Mouse (Mus musculus): Measurements from ENCODE around the gene Cend1. TPM values are rescaled to one million over a fixed set of nuclear protein-coding genes. Genes with fewer than 3 reads are reported as not detected.
A peak's percentile ranks its signal among the peaks of the same experiment; 100 is the strongest.

Cend1 gene
- polyA plus RNA-seq, 1 experiment from 2014 or later: not detected

- Histone ChIP-seq H3K4me2 (peak overlapping the region; percentile 49; the same call in 1 of the 2 replicates), H3K27me3 (ENCODE audit: insufficient read depth, low read length) (peaks cover 59% of the 10 kb centered on the region), H3K36me3 (ENCODE audit: insufficient read depth) (peaks cover 16% of the 10 kb centered on the region), H3K9me3 (ENCODE audit: low read depth, low read length) (no peaks in the 10 kb centered on the region), H3K4me3 (ENCODE audit: low read depth, low read length) (no peak overlapping the region), H3K4me1 (ENCODE audit: insufficient read depth) (peaks cover 27% of the 10 kb centered on the region), H3K27ac (ENCODE audit: low read depth) (no peak overlapping the region), H3K9ac (no peak overlapping the region)
- DNase-seq (no peak), ATAC-seq (ENCODE audit: insufficient read depth) (no peak)
- TF ChIP-seq CTCF (IDR thresholded peaks at IDR 0.05; ENCODE audit: low read depth): no peak
- WGBS: 41% methylated on average over 8 of the region's 10 CpGs
Observed at GRCm38 (mm10) chr7:141465388-141466044, 36.2 kb upstream of the Cend1 start.

GRCm38 (mm10) chr7:141464603-141465201 lies 35.4 kb upstream of the Cend1 start:
- Histone ChIP-seq H3K36me3 (ENCODE audit: insufficient read depth) (peaks cover 8% of the 10 kb centered on the region), H3K4me1 (ENCODE audit: insufficient read depth) (peaks cover 27% of the 10 kb centered on the region), H3K27me3 (ENCODE audit: insufficient read depth, low read length) (peaks cover 62% of the 10 kb centered on the region), H3K9ac (peak overlapping the region; percentile 20; the same call in 1 of the 2 replicates), H3K9me3 (ENCODE audit: low read depth, low read length) (no peaks in the 10 kb centered on the region), H3K27ac (ENCODE audit: low read depth) (0 out of 2 replicates have a peak overlapping the region, but pooled peaks have one; percentile 36), H3K4me2 (peak overlapping the region; percentile 49), H3K4me3 (ENCODE audit: low read depth, low read length) (peak overlapping the region; percentile 24)
- 7% methylated on average over 38 of the region's 38 CpGs for WGBS
- DNase-seq: no peak
- no peak for ATAC-seq (ENCODE audit: insufficient read depth)
- TF ChIP-seq CTCF (IDR thresholded peaks at IDR 0.05; ENCODE audit: low read depth): 0 out of 2 replicates have a peak, but pooled peaks have one; percentile 4

- H3K27me3 ChIP-seq (ENCODE audit: insufficient read depth, low read length): peaks cover 62% of the 10 kb centered on the region
- TF ChIP-seq CTCF (IDR thresholded peaks at IDR 0.05; ENCODE audit: low read depth): no peak
- H3K4me2 ChIP-seq: peak overlapping the region; percentile 49
- peak overlapping the region; percentile 36; the same call in 1 of the 2 replicates for H3K27ac ChIP-seq (ENCODE audit: low read depth)
- peak; percentile 54 for DNase-seq
- no peak for ATAC-seq (ENCODE audit: insufficient read depth)
- H3K9me3 ChIP-seq (ENCODE audit: low read depth, low read length): no peaks in the 10 kb centered on the region
- H3K36me3 ChIP-seq (ENCODE audit: insufficient read depth): peaks cover 8% of the 10 kb centered on the region; the same call in 1 of the 2 replicates
- H3K4me1 ChIP-seq (ENCODE audit: insufficient read depth): peaks cover 21% of the 10 kb centered on the region
- H3K4me3 ChIP-seq (ENCODE audit: low read depth, low read length): peak overlapping the region; percentile 24
- WGBS: 25% methylated on average over 12 of the region's 12 CpGs
- H3K9ac ChIP-seq: no peak overlapping the region; the same call in 1 of the 2 replicates
Observed at GRCm38 (mm10) chr7:141463824-141464602, 34.7 kb upstream of the Cend1 start.

GRCm38 (mm10) chr7:141462333-141462821 lies 33.1 kb upstream of the Cend1 start:
- peaks cover 11% of the 10 kb centered on the region for H3K4me1 ChIP-seq (ENCODE audit: insufficient read depth)
- H3K4me2 ChIP-seq: peak overlapping the region; percentile 76
- TF ChIP-seq CTCF (IDR thresholded peaks at IDR 0.05; ENCODE audit: low read depth): no peak
- 8% methylated on average over 5 of the region's 5 CpGs for WGBS
- peaks cover 11% of the 10 kb centered on the region; the same call in 1 of the 2 replicates for H3K36me3 ChIP-seq (ENCODE audit: insufficient read depth)
- no peaks in the 10 kb centered on the region for H3K9me3 ChIP-seq (ENCODE audit: low read depth, low read length)
- peak overlapping the region; percentile 58; the same call in 1 of the 2 replicates for H3K9ac ChIP-seq
- DNase-seq (no peak), ATAC-seq (ENCODE audit: insufficient read depth) (no peak)
- peaks cover 62% of the 10 kb centered on the region for H3K27me3 ChIP-seq (ENCODE audit: insufficient read depth, low read length)
- H3K27ac ChIP-seq (ENCODE audit: low read depth): no peak overlapping the region
- peak overlapping the region; percentile 45 for H3K4me3 ChIP-seq (ENCODE audit: low read depth, low read length)

- ATAC-seq (ENCODE audit: insufficient read depth): no peak
Observed at GRCm38 (mm10) chr7:141461521-141462332, 32.4 kb upstream of the Cend1 start.

More at GRCm38 (mm10) chr7:141461521-141462332, 32.4 kb upstream of the Cend1 start:
- H3K36me3 ChIP-seq (ENCODE audit: insufficient read depth): peaks cover 11% of the 10 kb centered on the region; the same call in 1 of the 2 replicates
- H3K27me3 ChIP-seq (ENCODE audit: insufficient read depth, low read length): peaks cover 63% of the 10 kb centered on the region
- no peaks in the 10 kb centered on the region for H3K9me3 ChIP-seq (ENCODE audit: low read depth, low read length)
- peak; percentile 37 for DNase-seq
- peak overlapping the region; percentile 76 for H3K4me2 ChIP-seq
- H3K4me3 ChIP-seq (ENCODE audit: low read depth, low read length): peak overlapping the region; percentile 45
- WGBS: 1% methylated on average over 56 of the region's 59 CpGs
- peak overlapping the region; percentile 58 for H3K9ac ChIP-seq
- TF ChIP-seq CTCF (IDR thresholded peaks at IDR 0.05; ENCODE audit: low read depth): peak; percentile 44
- 0 out of 2 replicates have a peak overlapping the region, but pooled peaks have one; percentile 18 for H3K27ac ChIP-seq (ENCODE audit: low read depth)
- peaks cover 7% of the 10 kb centered on the region for H3K4me1 ChIP-seq (ENCODE audit: insufficient read depth)
